Mouse (Mus musculus) CH12.LX (cell line): ENCODE measurements around the gene Sept8. TPM values are rescaled to one million over a fixed set of nuclear protein-coding genes. Genes with fewer than 3 reads are reported as not detected.

Experiments
- DNase-seq: peaks from one replicate; pipeline ENCODE4 v3.0.0-alpha.2; 2013; ENCODE audit errors: extremely low read depth
- H3K27ac ChIP-seq: 2 replicates; pipeline ENCODE4 v1.5.1; 2012; ENCODE audit warnings: low read depth, mild to moderate bottlenecking, control low read depth, moderate library complexity; ENCODE audit not compliant: insufficient read depth
- H3K27me3 ChIP-seq: replicated peaks from 2 replicates; pipeline ENCODE3; 2012; ENCODE audit warnings: inconsistent platforms
- H3K36me3 ChIP-seq, 2 experiments: replicated peaks in 1 of 2; 2 replicates each; pipeline versions ENCODE3 to v1.6.1; 2012; ENCODE audit warnings: inconsistent platforms in 1 of 2, low read length in 1 of 2, mild to moderate bottlenecking in 1 of 2, mixed read lengths in 1 of 2, moderate library complexity in 1 of 2; ENCODE audit not compliant: control insufficient read depth in 1 of 2, insufficient read depth in 1 of 2
- H3K4me1 ChIP-seq, 2 experiments: 2 replicates each; pipeline ENCODE4 v1.6.1; 2012; ENCODE audit warnings: inconsistent platforms in 1 of 2, moderate library complexity in 1 of 2; ENCODE audit not compliant: insufficient read depth in 2 of 2, control insufficient read depth in 1 of 2
- H3K4me2 ChIP-seq: 2 replicates; pipeline ENCODE4 v1.6.1; 2012; ENCODE audit warnings: low read depth, mild to moderate bottlenecking, control low read depth; ENCODE audit not compliant: poor library complexity, insufficient read depth, severe bottlenecking
- H3K4me3 ChIP-seq, 3 experiments: fragments of 150-350 bp in 1 of 3; sonication (generic) in 1 of 3; replicated peaks in 1 of 3; 2 replicates each; pipeline versions ENCODE3 to v1.5.1; 2011 to 2012; ENCODE audit warnings: low read depth in 2 of 3, low read length in 2 of 3, mild to moderate bottlenecking in 2 of 3, moderate library complexity in 2 of 3, control low read depth in 1 of 3, improper control_type of control experiment in 1 of 3, inconsistent platforms in 1 of 3, mixed read lengths in 1 of 3; ENCODE audit not compliant: poor library complexity in 1 of 3
- H3K79me2 ChIP-seq: replicated peaks from 2 replicates; pipeline ENCODE4 v1.6.1; 2012; ENCODE audit warnings: mild to moderate bottlenecking, moderate library complexity; ENCODE audit not compliant: control insufficient read depth, poor library complexity, insufficient read depth, severe bottlenecking; ENCODE audit errors: extremely low read depth
- H3K9ac ChIP-seq: 2 replicates; pipeline ENCODE4 v1.6.1; 2012; ENCODE audit warnings: low read depth, mild to moderate bottlenecking, control low read depth, moderate library complexity; ENCODE audit not compliant: insufficient read depth
- H3K9me3 ChIP-seq: replicated peaks from 2 replicates; pipeline ENCODE3; 2012; ENCODE audit warnings: low read length, inconsistent platforms, mixed read lengths
- CHD2 ChIP-seq: IDR thresholded peaks from 2 replicates; pipeline ENCODE4 v1.6.1; 2011; ENCODE audit warnings: low read length, improper control_type of control experiment
- IRF4 ChIP-seq: IDR thresholded peaks from 2 replicates; pipeline ENCODE4 v1.6.1; 2014; ENCODE audit warnings: low read depth, mild to moderate bottlenecking, inconsistent platforms, low read length, improper control_type of control experiment
- JUN ChIP-seq: IDR thresholded peaks from 2 replicates; pipeline ENCODE4 v1.6.1; 2011; ENCODE audit warnings: low read depth, mild to moderate bottlenecking, low read length, improper control_type of control experiment, moderate library complexity; ENCODE audit not compliant: insufficient read depth
- MAFK ChIP-seq: IDR thresholded peaks from 2 replicates; pipeline ENCODE4 v1.6.1; 2011; ENCODE audit warnings: low read length, improper control_type of control experiment; ENCODE audit not compliant: insufficient replicate concordance
- MAX ChIP-seq: IDR thresholded peaks from 2 replicates; pipeline ENCODE4 v1.6.1; 2011; ENCODE audit warnings: low read length, improper control_type of control experiment
- MAZ ChIP-seq: IDR thresholded peaks from 2 replicates; pipeline ENCODE4 v1.6.1; 2012; ENCODE audit warnings: low read depth, mild to moderate bottlenecking, inconsistent platforms, low read length, improper control_type of control experiment, moderate library complexity
- MYC ChIP-seq: IDR thresholded peaks from 2 replicates; pipeline ENCODE4 v1.6.1; 2011; ENCODE audit warnings: low read depth, mild to moderate bottlenecking, improper control_type of control experiment, low read length
- NRF1 ChIP-seq: IDR thresholded peaks from 2 replicates; pipeline ENCODE4 v1.6.1; 2014; ENCODE audit warnings: low read depth, mild to moderate bottlenecking, inconsistent platforms, low read length, improper control_type of control experiment, moderate library complexity
- PAX5 ChIP-seq: IDR thresholded peaks from 2 replicates; pipeline ENCODE4 v1.6.1; 2012; ENCODE audit warnings: low read length, inconsistent platforms, mixed read lengths
- POLR2A ChIP-seq: IDR thresholded peaks from 2 replicates; pipeline ENCODE4 v1.6.1; 2011; ENCODE audit warnings: low read depth, mild to moderate bottlenecking, improper control_type of control experiment, low read length
- POLR2AphosphoS2 ChIP-seq: IDR thresholded peaks from 2 replicates; pipeline ENCODE4 v1.6.1; 2011; ENCODE audit warnings: low read depth, low read length, improper control_type of control experiment
- USF2 ChIP-seq: conservative IDR thresholded peaks from 2 replicates; pipeline ENCODE4 v1.6.1; 2011; ENCODE audit warnings: low read depth, low read length, improper control_type of control experiment
- ZC3H11A ChIP-seq: IDR thresholded peaks from 2 replicates; pipeline ENCODE4 v1.6.1; 2012; ENCODE audit warnings: low read depth, mild to moderate bottlenecking, inconsistent platforms, low read length, improper control_type of control experiment
- dilution Hi-C: fragments of 300-500 bp; cut with MboI; formaldehyde crosslinking; loops from 2 replicates; pipeline ENCODE4 v1.14.3; 2020; ENCODE audit warnings: low sequenced_read_pairs; ENCODE audit not compliant: extremely low pct_unique_long_range_greater_than_20kb, extremely low pct_ligation_motif_present
- in situ Hi-C: fragments of 300-500 bp; cut with MboI; formaldehyde crosslinking; loops from 3 replicates; pipeline ENCODE4 v1.14.3; 2019; ENCODE audit warnings: low sequenced_read_pairs, low pct_ligation_motif_present, low pct_unique_long_range_greater_than_20kb, mixed read lengths
- polyA plus RNA-seq: library from polyadenylated mRNA; unstranded; fragments of >175 nt; gene quantifications from 2 replicates; pipeline ENCODE4 v1.2.1, GENCODE M21; 2012; ENCODE audit warnings: low read depth; ENCODE audit not compliant: insufficient read length
- total RNA-seq, 2 experiments: library from RNA; depleted of rRNA; stranded (reverse); fragments of 300-350 nt in 1 of 2; fragments of >200 nt in 1 of 2; gene quantifications; 2 replicates each; pipeline ENCODE4 v1.2.3; 2012 to 2014

Sept8 gene
- total and polyA plus RNA-seq, 3 experiments: 8.5 to 21.9 (median 15.2) TPM

- Histone ChIP-seq H3K4me2 (no peak overlapping the region), H3K79me2 (no peaks in the 10 kb centered on the region), H3K27ac (no peak overlapping the region), H3K4me1 (peaks cover 8 to 25% of the 10 kb centered on the region in 2 experiments), H3K27me3 (peaks cover 20% of the 10 kb centered on the region), H3K9ac (no peak overlapping the region), H3K9me3 (no peaks in the 10 kb centered on the region), H3K4me3 (no peak overlapping the region), H3K36me3 (no peaks in the 10 kb centered on the region)
- TF ChIP-seq IRF4 (no peak), PAX5 (no peak), MYC (no peak), CHD2 (no peak), MAZ (no peak), NRF1 (no peak), MAFK (no peak), JUN (no peak)
- DNase-seq: no peak
- dilution Hi-C loops (no loop called here), in situ Hi-C loops (no loop called here)
Observed at GRCm38 (mm10) chr11:53522362-53522761, 3.3 kb downstream of the Sept8 start.

GRCm38 (mm10) chr11:53522930-53523329 is 3.9 kb downstream of the Sept8 start:
- in situ Hi-C loops (no loop called here), dilution Hi-C loops (no loop called here)
- no peaks in the 10 kb centered on the region for H3K9me3 ChIP-seq
- TF ChIP-seq MYC (no peak), POLR2A (no peak), USF2 (no peak), MAX (no peak)
- no peak for DNase-seq
- H3K4me1 ChIP-seq: peaks cover 8 to 25% of the 10 kb centered on the region in 2 experiments
- H3K27ac ChIP-seq: no peak overlapping the region
- H3K9ac ChIP-seq: no peak overlapping the region
- no peaks in the 10 kb centered on the region for H3K79me2 ChIP-seq
- H3K4me3 ChIP-seq: no peak overlapping the region
- H3K27me3 ChIP-seq: peaks cover 20% of the 10 kb centered on the region
- no peak overlapping the region for H3K4me2 ChIP-seq
- no peaks in the 10 kb centered on the region for H3K36me3 ChIP-seq

- DNase-seq: no peak
- Histone ChIP-seq H3K9ac (no peak overlapping the region), H3K4me1 (peaks cover 8 to 31% of the 10 kb centered on the region in 2 experiments), H3K4me3 (no peak overlapping the region), H3K9me3 (no peaks in the 10 kb centered on the region), H3K27me3 (peaks cover 16% of the 10 kb centered on the region), H3K79me2 (no peaks in the 10 kb centered on the region), H3K36me3 (no peaks in the 10 kb centered on the region), H3K27ac (no peak overlapping the region), H3K4me2 (no peak overlapping the region)
- dilution Hi-C loops: no loop called here
- no peak for TF ChIP-seq ZC3H11A
- TF ChIP-seq POLR2AphosphoS2: no peak
- TF ChIP-seq MAFK: no peak
- TF ChIP-seq USF2: no peak
- in situ Hi-C loops: no loop called here
Observed at GRCm38 (mm10) chr11:53523545-53524405, 4.7 kb downstream of the Sept8 start.
